Mouse (Mus musculus) gastrocnemius, postnatal 4 days (tissue): ENCODE results near the gene Dcaf6. TPM values are rescaled to one million over a fixed set of nuclear protein-coding genes. Genes with fewer than 3 reads are reported as not detected.

Source experiments
- total RNA-seq, 2 experiments: library from RNA; stranded (reverse); gene quantifications; 2 replicates each; pipeline ENCODE4 v1.2.3; 2021

Gene Dcaf6
- total RNA-seq, 2 experiments from 2014 or later = 89.2 to 104 TPM

Other genes starting within 250 kb of the Dcaf6 start
- gene Tiprl, start 223.5 kb downstream of the Dcaf6 start, total RNA-seq = 10 to 100 TPM; 32.1 to 34.1 TPM
- gene Gpr161, start 164.7 kb downstream of the Dcaf6 start, total RNA-seq = 1 to 10 TPM; 6.1 to 7.2 TPM
- 100 to 1,000 TPM; 122 to 136 TPM for gene Mpc2, start 162 bp upstream of the Dcaf6 start, total RNA-seq
- under 1 TPM; 0.23 to 0.42 TPM for gene Adcy10, start 24.7 kb upstream of the Dcaf6 start, total RNA-seq
- gene Mpzl1, start 174.1 kb upstream of the Dcaf6 start, total RNA-seq = 10 to 100 TPM; 57.2 to 61.3 TPM
- gene Rcsd1, start 249.3 kb upstream of the Dcaf6 start, total RNA-seq = 100 to 1,000 TPM; 108 to 126 TPM